Mouse (Mus musculus): ENCODE results near the gene Bap1. TPM values are rescaled to one million over a fixed set of nuclear protein-coding genes. Genes with fewer than 3 reads are reported as not detected.

The Bap1 gene
- polyA plus RNA-seq, 1 experiment: 52.1 TPM

GRCm38 (mm10) chr14:31233070-31233995 is 17.9 kb upstream of the Bap1 start:
- Histone ChIP-seq H3K27me3 (replicated peaks) (peaks cover 46% of the 10 kb centered on the region), H3K4me1 (peaks cover 47% of the 10 kb centered on the region), H3K36me3 (replicated peaks; ENCODE audit: low read length) (peaks cover 15% of the 10 kb centered on the region), H3K4me3 (replicated peaks) (no peak overlapping the region), H3K9me3 (no peaks in the 10 kb centered on the region)
- TF ChIP-seq GATA1 (IDR thresholded peaks at IDR 0.05; ENCODE audit: borderline replicate concordance, low read length): no peak
- no peak for TF ChIP-seq FLI1 (IDR thresholded peaks at IDR 0.05; ENCODE audit: low read length)

GRCm38 (mm10) chr14:31233996-31234591 is 17.2 kb upstream of the Bap1 start:
- H3K4me3 ChIP-seq (replicated peaks): peak overlapping the region; percentile 60
- H3K4me1 ChIP-seq: peaks cover 39% of the 10 kb centered on the region
- H3K9me3 ChIP-seq: no peaks in the 10 kb centered on the region
- TF ChIP-seq GATA1 (IDR thresholded peaks at IDR 0.05; ENCODE audit: borderline replicate concordance, low read length): no peak
- no peak for TF ChIP-seq FLI1 (IDR thresholded peaks at IDR 0.05; ENCODE audit: low read length)
- peaks cover 46% of the 10 kb centered on the region for H3K27me3 ChIP-seq (replicated peaks)
- H3K36me3 ChIP-seq (replicated peaks; ENCODE audit: low read length): peaks cover 23% of the 10 kb centered on the region

DNA sequence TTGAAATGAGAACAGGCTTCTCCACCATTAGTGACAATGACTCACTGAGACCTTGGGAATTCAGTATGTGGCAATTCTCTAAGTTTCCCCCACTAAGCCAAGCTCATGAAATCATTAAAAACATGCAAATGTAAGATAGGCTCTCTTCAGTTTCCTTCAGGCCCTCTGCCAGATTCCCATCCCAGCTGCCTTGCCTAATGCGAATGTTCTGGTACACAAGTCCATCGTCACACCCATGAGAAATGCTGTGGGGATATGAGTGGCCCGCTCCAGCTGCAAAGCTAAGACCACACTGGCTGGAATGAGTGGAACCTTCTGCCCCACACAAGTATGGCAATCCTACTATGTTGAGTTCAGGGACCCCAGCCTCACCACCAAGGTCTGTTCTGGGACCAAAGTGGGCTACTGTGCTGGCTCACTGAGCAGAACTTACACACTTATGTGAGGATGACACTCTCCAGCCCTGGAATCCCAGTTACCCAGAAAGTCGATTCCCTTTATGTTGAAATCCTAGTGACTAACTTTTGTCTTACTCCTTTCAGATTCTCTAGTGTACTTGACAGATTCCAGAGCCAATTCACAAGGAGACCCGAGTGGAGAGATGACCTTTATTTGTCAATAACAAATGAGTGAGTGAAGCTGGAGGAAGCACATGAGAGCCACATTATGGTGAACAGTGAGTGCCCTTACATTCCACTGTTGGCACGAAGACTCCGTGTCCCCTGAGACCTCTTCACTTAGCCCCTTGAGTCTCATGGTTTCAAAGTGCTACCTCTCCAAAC is 14.0 kb upstream of the Bap1 start:
- Histone ChIP-seq H3K4me1 (peaks cover 17% of the 10 kb centered on the region), H3K36me3 (replicated peaks; ENCODE audit: low read length) (peaks cover 44% of the 10 kb centered on the region), H3K4me3 (replicated peaks) (no peak overlapping the region), H3K9me3 (no peaks in the 10 kb centered on the region), H3K27me3 (replicated peaks) (peaks cover 22% of the 10 kb centered on the region)
- TF ChIP-seq GATA1 (IDR thresholded peaks at IDR 0.05; ENCODE audit: borderline replicate concordance, low read length) (no peak), FLI1 (IDR thresholded peaks at IDR 0.05; ENCODE audit: low read length) (no peak)

DNA sequence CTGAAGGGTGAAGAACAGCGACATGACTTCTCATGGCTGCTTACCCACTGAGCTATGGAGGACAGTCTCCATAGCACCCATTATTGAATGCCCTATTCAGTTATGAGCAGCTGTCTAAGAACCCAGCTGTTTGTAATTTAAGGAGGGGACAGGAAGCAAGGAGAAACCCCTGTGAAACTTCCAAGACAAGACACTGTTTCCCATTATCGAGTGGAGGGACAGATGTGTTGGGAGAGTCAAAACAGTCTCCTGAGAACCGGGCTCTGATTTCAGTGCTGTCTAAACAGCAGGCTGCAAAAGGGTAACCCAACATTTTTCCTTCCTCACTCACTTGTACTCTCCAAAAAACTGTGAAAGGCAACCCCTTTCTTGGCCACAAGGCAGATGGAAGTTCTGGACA is 10.7 kb upstream of the Bap1 start:
- TF ChIP-seq FLI1 (IDR thresholded peaks at IDR 0.05; ENCODE audit: low read length): no peak
- no peak for TF ChIP-seq GATA1 (IDR thresholded peaks at IDR 0.05; ENCODE audit: borderline replicate concordance, low read length)
- H3K36me3 ChIP-seq (replicated peaks; ENCODE audit: low read length): peaks cover 51% of the 10 kb centered on the region
- no peak overlapping the region for H3K4me3 ChIP-seq (replicated peaks)
- no peaks in the 10 kb centered on the region for H3K27me3 ChIP-seq (replicated peaks)
- H3K9me3 ChIP-seq: no peaks in the 10 kb centered on the region
- H3K4me1 ChIP-seq: 0 out of 2 replicates have a peak, but pooled peaks cover 3% of the 10 kb centered on the region

GRCm38 (mm10) chr14:31244777-31245176 is 6.5 kb upstream of the Bap1 start:
- no peak overlapping the region for H3K4me3 ChIP-seq (replicated peaks)
- no peaks in the 10 kb centered on the region for H3K9me3 ChIP-seq
- H3K36me3 ChIP-seq (replicated peaks; ENCODE audit: low read length): peaks cover 48% of the 10 kb centered on the region
- H3K27me3 ChIP-seq (replicated peaks): no peaks in the 10 kb centered on the region
- TF ChIP-seq FLI1 (IDR thresholded peaks at IDR 0.05; ENCODE audit: low read length) (no peak), GATA1 (IDR thresholded peaks at IDR 0.05; ENCODE audit: borderline replicate concordance, low read length) (no peak)
- H3K4me1 ChIP-seq: peaks cover 18% of the 10 kb centered on the region

- no peaks in the 10 kb centered on the region for H3K9me3 ChIP-seq
- no peak overlapping the region for H3K4me3 ChIP-seq (replicated peaks)
- no peak for TF ChIP-seq FLI1 (IDR thresholded peaks at IDR 0.05; ENCODE audit: low read length)
- H3K27me3 ChIP-seq (replicated peaks): no peaks in the 10 kb centered on the region
- peaks cover 25% of the 10 kb centered on the region for H3K4me1 ChIP-seq
- H3K36me3 ChIP-seq (replicated peaks; ENCODE audit: low read length): peaks cover 36% of the 10 kb centered on the region
These were observed 5.3 kb upstream of the Bap1 start for GRCm38 (mm10) chr14:31245946-31246345.

DNA sequence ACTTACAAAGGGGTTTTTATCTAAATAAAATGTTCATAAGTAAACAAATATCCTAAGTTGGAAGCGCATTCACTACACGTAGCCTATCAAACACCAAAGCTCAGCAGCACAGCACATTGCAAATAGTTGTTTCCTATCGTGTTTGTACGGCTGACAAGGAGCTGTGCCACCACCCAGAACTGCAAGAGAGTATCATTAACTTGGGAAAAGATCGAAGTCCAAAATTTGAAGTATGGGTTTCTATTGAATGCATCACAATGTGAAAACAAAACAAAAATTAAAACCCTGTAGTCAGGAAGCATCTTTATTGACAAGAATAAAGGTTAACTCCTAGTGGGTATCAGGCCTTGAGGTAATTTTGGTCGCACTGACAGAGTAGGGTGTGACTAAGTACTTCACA is 2.9 kb upstream of the Bap1 start:
- Histone ChIP-seq H3K9me3 (no peaks in the 10 kb centered on the region), H3K4me3 (replicated peaks) (no peak overlapping the region), H3K36me3 (replicated peaks; ENCODE audit: low read length) (peaks cover 43% of the 10 kb centered on the region), H3K27me3 (replicated peaks) (no peaks in the 10 kb centered on the region), H3K4me1 (peaks cover 39% of the 10 kb centered on the region)
- no peak for TF ChIP-seq GATA1 (IDR thresholded peaks at IDR 0.05; ENCODE audit: borderline replicate concordance, low read length)
- TF ChIP-seq FLI1 (IDR thresholded peaks at IDR 0.05; ENCODE audit: low read length): no peak

DNA sequence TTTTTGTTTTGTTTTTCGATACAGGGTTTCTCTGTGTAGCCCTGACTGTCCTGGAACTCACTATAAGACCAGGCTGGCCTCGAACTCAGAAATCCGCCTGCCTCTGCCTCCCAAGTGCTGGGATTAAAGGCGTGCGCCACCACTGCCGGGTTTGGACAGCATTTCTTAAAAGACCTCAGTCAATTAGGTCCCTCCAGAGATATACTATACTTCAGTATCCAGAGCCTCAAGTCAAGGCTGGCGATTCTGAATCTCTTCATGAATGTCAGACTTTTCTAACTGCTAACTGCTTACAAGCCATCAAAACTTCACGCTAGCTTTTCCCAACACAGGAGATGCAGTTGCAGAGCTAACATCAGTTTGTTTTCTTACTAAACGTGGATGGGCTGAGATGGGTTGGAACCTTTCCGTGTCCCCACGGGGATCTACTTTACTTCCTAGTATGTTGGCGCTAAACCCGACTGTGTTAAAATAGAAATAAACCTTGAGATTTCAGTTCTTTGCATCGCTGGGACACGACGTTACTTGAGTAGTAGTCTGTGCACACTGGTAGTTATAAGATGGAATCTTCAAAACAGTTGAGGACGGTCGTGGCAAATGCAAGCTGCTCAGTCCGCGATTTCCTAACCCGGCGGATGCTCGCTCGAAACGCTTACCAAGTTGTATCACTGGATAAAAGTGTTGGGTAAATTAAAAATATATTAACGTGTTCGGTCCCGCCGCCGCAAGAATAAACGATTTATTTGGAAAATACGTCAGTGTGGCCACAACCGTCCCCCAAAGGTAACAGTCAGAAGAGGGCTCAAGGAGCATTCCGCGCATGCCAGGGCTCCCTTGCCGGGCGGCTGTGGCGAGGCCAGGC is 797 bp upstream of the Bap1 start:
- peaks cover 57% of the 10 kb centered on the region for H3K36me3 ChIP-seq (replicated peaks; ENCODE audit: low read length)
- peaks cover 39% of the 10 kb centered on the region for H3K4me1 ChIP-seq
- no peaks in the 10 kb centered on the region for H3K27me3 ChIP-seq (replicated peaks)
- peak overlapping the region; percentile 98 for H3K4me3 ChIP-seq (replicated peaks)
- no peaks in the 10 kb centered on the region for H3K9me3 ChIP-seq
- TF ChIP-seq FLI1 (IDR thresholded peaks at IDR 0.05; ENCODE audit: low read length) (no peak), GATA1 (IDR thresholded peaks at IDR 0.05; ENCODE audit: borderline replicate concordance, low read length) (no peak)

DNA sequence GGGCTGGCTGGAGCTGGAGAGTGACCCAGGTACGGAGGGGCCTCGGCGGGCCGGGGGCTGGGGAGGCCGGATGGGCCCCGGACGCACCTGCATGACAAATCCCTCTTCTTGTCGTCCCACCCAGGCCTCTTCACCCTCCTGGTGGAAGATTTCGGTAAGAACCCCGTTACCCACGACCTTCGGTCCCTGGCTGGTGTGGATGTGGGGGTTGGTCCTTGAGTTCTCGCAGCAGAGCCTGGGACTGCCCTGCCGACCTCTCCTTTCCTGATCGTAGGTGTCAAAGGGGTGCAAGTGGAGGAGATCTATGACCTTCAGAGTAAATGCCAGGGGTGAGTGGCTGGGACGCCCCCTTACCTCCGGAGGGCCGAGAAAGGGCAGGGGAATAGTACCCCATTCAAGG is 376 bp downstream of the Bap1 start:
- no peaks in the 10 kb centered on the region for H3K9me3 ChIP-seq
- no peaks in the 10 kb centered on the region for H3K27me3 ChIP-seq (replicated peaks)
- H3K4me1 ChIP-seq: peaks cover 39% of the 10 kb centered on the region
- TF ChIP-seq GATA1 (IDR thresholded peaks at IDR 0.05; ENCODE audit: borderline replicate concordance, low read length) (no peak), FLI1 (IDR thresholded peaks at IDR 0.05; ENCODE audit: low read length) (no peak)
- H3K36me3 ChIP-seq (replicated peaks; ENCODE audit: low read length): peaks cover 60% of the 10 kb centered on the region
- H3K4me3 ChIP-seq (replicated peaks): peak overlapping the region; percentile 98

Measured in megakaryocyte, embryonic 14.5 days (primary cell).